Mouse (Mus musculus): ENCODE results near the gene Ankrd6.

Gene Ankrd6

DNA sequence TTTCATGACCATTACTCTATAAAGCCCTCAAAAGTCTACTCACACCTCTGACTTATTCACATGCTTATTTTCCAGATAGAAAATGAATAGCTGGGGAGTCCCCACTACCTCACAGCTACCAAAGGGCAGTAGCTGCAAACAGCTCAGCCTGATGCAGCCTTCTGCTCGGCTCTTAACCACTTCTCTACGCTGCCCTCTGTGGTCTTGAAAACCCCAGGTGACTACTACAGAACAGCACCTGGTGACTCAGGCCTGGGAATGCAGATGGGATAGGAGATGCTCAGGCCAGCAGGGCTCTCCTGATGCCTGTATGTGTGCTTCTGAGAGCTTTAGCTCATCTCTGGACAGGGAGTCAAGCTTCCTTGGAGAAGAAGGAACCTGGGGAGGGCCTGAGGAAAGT is 45.3 kb downstream of the Ankrd6 start:
- no peak for DNase-seq (ENCODE audit: low spot score)

GRCm38 (mm10) chr4:32903826-32904225 is 46.8 kb downstream of the Ankrd6 start:
- DNase-seq (ENCODE audit: low spot score): no peak

- DNase-seq (ENCODE audit: low spot score): no peak
Measured at GRCm38 (mm10) chr4:32899051-32899450, 51.6 kb downstream of the Ankrd6 start.

GRCm38 (mm10) chr4:32891341-32891740 is 59.3 kb downstream of the Ankrd6 start:
- no peak for DNase-seq (ENCODE audit: low spot score)

- no peak for DNase-seq (ENCODE audit: low spot score)
Measured at GRCm38 (mm10) chr4:32890735-32891098, 59.9 kb downstream of the Ankrd6 start.

- DNase-seq (ENCODE audit: low spot score): no peak
Measured at GRCm38 (mm10) chr4:32889996-32890734, 60.5 kb downstream of the Ankrd6 start.

GRCm38 (mm10) chr4:32889246-32889645 is 61.4 kb downstream of the Ankrd6 start:
- no peak for DNase-seq (ENCODE audit: low spot score)

DNA sequence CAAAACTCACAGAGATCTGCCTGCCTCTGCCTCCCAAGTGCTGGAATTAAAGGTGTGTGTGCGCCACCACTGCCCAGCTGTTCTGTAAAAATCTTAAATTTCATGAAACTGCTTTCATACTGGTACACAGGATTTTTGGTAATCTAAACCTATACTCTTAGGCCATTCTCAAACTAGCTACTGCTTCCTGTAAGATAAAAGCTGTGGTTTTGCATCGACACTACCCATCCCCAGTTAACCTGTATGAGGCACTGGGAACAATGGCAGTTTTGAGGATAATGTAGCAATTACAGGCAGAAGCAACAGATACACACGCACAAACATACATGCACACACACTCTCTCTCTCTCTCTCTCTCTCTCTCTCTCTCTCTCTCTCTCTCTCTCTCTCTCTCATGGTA is 64.2 kb downstream of the Ankrd6 start:
- no peak for DNase-seq (ENCODE audit: low spot score)

DNA sequence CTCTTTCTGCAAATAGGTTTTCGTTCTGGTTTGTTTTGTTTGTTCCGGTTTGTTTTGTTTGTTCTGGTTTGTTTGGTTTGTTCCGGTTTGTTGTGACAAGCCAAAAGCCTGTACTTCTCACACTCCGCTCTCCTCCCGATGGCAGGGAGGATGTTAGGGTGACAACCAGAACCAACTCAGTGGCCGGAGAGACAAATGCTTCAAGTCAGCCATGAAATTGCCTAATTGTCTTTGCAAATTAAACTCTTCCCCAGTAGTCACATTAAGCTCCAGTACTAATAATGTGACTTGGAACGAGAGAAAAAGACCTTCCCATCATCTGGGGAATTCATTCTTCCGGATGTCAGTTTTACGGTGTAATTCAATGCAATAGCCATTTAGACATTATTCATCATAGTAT is 66.0 kb downstream of the Ankrd6 start:
- DNase-seq (ENCODE audit: low spot score): no peak

DNA sequence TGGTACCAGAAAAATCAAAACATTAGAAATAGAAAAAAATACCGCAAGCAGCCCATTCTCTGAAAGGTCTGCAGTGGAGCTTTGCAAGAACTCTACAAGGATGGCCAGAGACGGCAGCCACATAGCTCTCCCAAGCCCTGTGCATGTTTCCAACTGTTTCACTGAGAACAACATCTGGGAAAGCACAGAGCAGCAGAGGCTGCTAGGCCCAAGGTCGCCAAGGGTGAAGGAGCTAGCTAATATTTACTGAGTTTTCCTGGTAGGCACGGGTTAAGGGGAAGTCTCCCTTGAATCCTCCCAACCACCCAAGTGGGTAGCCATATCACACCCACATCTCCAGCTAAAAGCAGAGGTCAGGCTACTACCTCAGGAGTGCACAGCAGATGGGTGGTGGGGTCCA is 69.6 kb downstream of the Ankrd6 start:
- no peak for DNase-seq (ENCODE audit: low spot score)

DNA sequence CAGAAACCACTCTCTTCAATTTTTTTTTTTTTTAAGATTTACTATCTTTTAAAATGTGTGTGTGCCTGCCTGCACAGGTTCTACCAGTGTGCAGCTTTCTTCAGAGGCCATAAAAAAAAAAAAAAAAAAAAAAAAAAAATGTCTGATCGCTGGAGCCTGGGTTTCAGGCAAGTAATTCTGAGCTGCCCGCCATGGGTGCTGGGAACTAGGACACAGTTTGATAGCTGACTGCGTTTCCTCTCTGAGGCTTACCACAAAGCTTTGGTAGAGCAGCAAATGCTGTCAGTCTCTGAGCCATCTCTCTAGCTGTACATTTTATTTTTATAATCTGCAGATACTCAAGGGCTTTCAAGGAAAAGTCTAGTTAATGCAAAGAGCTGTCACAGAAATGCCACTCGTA is 76.0 kb downstream of the Ankrd6 start:
- DNase-seq (ENCODE audit: low spot score): no peak

GRCm38 (mm10) chr4:32872189-32872749 is 78.4 kb downstream of the Ankrd6 start:
- no peak for DNase-seq (ENCODE audit: low spot score)

- DNase-seq (ENCODE audit: low spot score): no peak
Measured at GRCm38 (mm10) chr4:32869370-32869769, 81.3 kb downstream of the Ankrd6 start.

- no peak for DNase-seq (ENCODE audit: low spot score)
Measured at GRCm38 (mm10) chr4:32868858-32869257, 81.8 kb downstream of the Ankrd6 start.

GRCm38 (mm10) chr4:32868437-32868836 is 82.2 kb downstream of the Ankrd6 start:
- DNase-seq (ENCODE audit: low spot score): no peak

GRCm38 (mm10) chr4:32867460-32867859 is 83.2 kb downstream of the Ankrd6 start:
- DNase-seq (ENCODE audit: low spot score): no peak

DNA sequence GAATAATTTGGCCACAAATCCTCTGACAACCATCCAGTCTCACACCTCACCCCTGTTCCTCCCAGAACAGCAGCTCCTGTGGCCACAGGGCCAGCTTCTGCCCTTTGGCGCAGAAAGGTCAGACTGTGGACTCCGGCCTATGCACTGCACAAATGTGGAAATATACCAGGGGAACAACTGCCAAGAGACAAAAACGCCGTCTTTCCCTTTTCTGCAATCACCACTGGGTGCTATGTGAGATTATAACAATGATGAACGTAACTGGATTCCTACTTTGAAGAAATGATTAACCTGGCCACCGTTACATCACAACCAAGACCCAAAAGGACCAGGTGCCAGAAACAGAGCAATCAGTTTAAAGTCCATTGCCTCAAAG is 85.8 kb downstream of the Ankrd6 start:
- DNase-seq (ENCODE audit: low spot score): no peak

GRCm38 (mm10) chr4:32864131-32864866 is 86.3 kb downstream of the Ankrd6 start:
- no peak for DNase-seq (ENCODE audit: low spot score)

DNA sequence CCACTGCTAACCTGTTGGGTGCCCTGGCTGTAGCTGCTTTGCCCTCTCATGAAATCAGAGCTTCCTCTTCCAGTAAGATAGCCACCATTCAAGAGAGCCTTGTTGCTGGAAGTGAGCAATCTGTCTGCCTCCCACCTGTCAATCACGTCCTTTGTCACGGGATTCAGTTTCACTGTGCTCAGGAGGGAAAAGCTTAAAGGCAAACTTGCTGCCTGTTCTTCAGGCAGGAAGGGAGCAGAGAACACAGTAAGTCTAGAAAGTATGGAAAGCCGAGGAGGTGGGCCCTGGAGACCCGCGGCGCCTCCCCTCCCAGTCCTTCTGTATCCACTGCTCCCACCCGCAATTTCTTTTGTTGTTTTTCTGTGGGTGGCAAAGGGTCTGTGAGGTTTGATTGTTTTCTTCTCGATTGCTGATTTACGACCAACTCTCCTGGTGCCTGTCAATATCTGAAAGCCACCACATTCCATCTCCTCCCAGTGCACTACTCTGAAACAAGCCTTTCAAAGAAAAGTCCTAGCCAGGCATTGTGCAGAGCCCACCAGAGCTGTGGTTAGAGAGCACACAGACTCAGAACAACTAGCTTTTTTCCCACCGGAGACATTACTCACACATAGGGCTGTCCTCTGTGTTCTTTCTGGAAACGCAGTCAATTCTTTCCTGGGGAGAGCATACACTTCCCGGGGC is 87.1 kb downstream of the Ankrd6 start:
- DNase-seq (ENCODE audit: low spot score): no peak

GRCm38 (mm10) chr4:32862751-32863446 is 87.7 kb downstream of the Ankrd6 start:
- no peak for DNase-seq (ENCODE audit: low spot score)

DNA sequence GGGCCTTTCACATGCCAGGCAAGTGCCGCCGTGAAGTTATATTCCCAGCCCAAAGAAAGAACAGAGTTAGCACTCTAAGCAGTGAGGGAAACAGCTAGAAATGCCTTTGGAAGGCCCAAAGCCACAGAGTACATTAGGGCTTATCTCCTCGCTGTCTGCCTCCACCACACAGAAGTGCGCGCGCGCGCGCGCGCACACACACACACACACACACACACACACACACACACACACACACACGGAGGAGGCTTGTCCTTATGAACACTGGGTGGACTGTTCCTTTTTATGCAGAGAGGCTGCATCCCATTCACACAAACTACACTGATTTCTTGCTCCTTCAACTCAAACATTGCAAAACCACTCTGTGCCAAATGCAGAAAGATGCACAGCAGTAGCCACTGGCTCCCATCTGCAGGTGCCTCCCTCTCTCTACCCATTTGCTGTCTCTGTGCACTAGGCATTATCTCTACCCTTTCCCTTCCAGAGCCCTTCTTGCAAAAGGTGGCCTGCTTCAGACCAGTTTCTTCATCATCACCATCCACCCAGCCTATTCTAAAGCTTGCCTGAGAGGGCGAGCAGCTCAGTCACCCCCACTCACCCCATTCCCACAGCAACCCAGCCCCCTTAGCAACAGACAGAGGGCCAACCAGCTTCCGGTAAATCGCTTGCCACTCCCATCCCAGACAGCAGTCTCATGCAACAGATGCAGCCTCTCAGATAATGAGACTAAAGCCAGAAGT is 88.5 kb downstream of the Ankrd6 start:
- DNase-seq (ENCODE audit: low spot score): peak; percentile 18

Measured in layer of hippocampus, adult 9-10 months (tissue).